Mouse (Mus musculus): ENCODE measurements around the gene Cntrob.

DNA sequence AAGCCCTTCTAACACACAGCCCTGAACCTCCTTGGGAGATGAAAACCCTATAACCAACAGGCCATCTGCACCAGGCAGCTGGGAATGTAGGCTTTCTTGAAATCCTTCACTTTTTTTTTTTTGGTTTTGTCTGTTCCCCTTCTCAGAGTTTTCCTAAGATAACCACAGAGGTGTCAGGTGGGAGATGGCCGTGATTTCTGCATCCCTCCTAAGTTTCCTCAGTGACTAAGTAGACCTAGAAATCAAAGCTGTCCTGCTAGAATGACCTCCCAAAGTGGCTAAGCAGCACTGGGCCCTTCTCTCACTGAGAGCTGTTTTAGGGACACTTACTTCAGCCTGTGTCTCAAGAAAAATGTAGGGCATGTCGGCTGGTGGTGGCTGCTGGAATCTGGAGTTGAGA is 25.8 kb downstream of the Cntrob start:
- TF ChIP-seq CTCF (IDR thresholded peaks at IDR 0.05; ENCODE audit: extremely low read depth, insufficient read depth, insufficient read length, insufficient replicate concordance) (no peak), POLR2A (IDR thresholded peaks at IDR 0.05; ENCODE audit: low read depth, low read length) (no peak)

Data from spleen, adult 2 months (tissue).